Mouse (Mus musculus): ENCODE results near the gene Hhat. TPM values are rescaled to one million over a fixed set of nuclear protein-coding genes. Genes with fewer than 3 reads are reported as not detected.
A peak's percentile ranks its signal among the peaks of the same experiment; 100 is the strongest.

The Hhat gene
- polyA plus RNA-seq, 1 experiment from 2014 or later = 0.85 TPM

DNA sequence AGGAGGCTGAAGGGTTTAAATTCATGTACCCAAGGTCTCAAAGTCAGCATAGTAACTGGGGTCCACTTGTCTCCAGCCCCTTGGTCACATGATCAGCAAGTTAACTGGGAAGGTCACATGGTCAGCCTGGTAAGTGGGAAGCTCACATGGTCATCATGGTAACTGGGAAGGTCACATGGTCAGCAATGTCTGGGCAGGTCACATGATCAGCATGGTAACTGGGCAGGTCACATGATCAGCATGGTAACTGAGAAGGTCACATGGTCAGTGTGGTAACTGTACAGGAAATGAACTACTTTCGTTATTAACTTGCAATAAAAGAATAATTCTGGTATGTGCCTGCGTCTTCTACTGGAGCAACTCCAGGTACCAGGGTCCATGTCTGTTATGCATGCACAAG, 29.1 kb downstream of the Hhat start:
- Histone ChIP-seq H3K4me3 (ENCODE audit: inconsistent target) (no peak overlapping the region), H3K36me3 (ENCODE audit: inconsistent target) (no peaks in the 10 kb centered on the region), H3K27ac (peak overlapping the region; percentile 67), H3K79me2 (ENCODE audit: inconsistent target) (no peaks in the 10 kb centered on the region)
- WGBS (ENCODE audit: missing documents) = 37% methylated on average over 2 of the region's 2 CpGs

DNA sequence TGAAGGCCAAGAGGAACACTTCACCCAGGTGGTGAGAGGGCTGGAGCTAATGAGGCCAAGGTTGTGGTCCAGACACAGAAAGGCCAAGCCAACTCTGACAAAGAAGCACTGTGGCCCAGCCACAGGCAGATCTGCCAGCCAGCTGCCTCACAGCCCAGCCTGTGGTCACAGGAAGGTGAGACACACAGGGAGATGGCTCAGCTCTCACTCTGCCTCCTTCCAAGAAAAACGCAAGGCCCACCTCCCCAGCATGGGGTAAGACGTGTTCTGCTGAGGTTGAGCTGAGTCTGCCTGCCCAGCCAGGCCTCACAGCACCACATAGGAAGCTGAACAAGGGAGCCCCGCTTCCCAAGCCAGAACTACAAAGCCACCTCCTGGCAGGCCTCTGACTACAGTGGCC, 34.5 kb downstream of the Hhat start:
- H3K36me3 ChIP-seq (ENCODE audit: inconsistent target) = no peaks in the 10 kb centered on the region
- H3K79me2 ChIP-seq (ENCODE audit: inconsistent target) = no peaks in the 10 kb centered on the region
- no peak overlapping the region for H3K27ac ChIP-seq
- 71% methylated on average over 3 of the region's 3 CpGs for WGBS (ENCODE audit: missing documents)
- H3K4me3 ChIP-seq (ENCODE audit: inconsistent target) = no peak overlapping the region

GRCm38 (mm10) chr1:192736002-192736426, 35.0 kb downstream of the Hhat start:
- no peaks in the 10 kb centered on the region for H3K36me3 ChIP-seq (ENCODE audit: inconsistent target)
- WGBS (ENCODE audit: missing documents) = 15% methylated on average over 8 of the region's 9 CpGs
- H3K4me3 ChIP-seq (ENCODE audit: inconsistent target) = no peak overlapping the region
- H3K79me2 ChIP-seq (ENCODE audit: inconsistent target) = no peaks in the 10 kb centered on the region
- H3K27ac ChIP-seq = no peak overlapping the region

- 92% methylated on average over 7 of the region's 7 CpGs for WGBS (ENCODE audit: missing documents)
- no peak overlapping the region for H3K4me3 ChIP-seq (ENCODE audit: inconsistent target)
- H3K36me3 ChIP-seq (ENCODE audit: inconsistent target) = no peaks in the 10 kb centered on the region
- H3K79me2 ChIP-seq (ENCODE audit: inconsistent target) = no peaks in the 10 kb centered on the region
- H3K27ac ChIP-seq = no peak overlapping the region
These were observed 40.5 kb downstream of the Hhat start for GRCm38 (mm10) chr1:192730517-192730916.

GRCm38 (mm10) chr1:192726996-192727624, 43.9 kb downstream of the Hhat start:
- Histone ChIP-seq H3K27ac (no peak overlapping the region), H3K4me3 (ENCODE audit: inconsistent target) (no peak overlapping the region), H3K79me2 (ENCODE audit: inconsistent target) (no peaks in the 10 kb centered on the region), H3K36me3 (ENCODE audit: inconsistent target) (no peaks in the 10 kb centered on the region)
- 61% methylated on average over 11 of the region's 11 CpGs for WGBS (ENCODE audit: missing documents)

DNA sequence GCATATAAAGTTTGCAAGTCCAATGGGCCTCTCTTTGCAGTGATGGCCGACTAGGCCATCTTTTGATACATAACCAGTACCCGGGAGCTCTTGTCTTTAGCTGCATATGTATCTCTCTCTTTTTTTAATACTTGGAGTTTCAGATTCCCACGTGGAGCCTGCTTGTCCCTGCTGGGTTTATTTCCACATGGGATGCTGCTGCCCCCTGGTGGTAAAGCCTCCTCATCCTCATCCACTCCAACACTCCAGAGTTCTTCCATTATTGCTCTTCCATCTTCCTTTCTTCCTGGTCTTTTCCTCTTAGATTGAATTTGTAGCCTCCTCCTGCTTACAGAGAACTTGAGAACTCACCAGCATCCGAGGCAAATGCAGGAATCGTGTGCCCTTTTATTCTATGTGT, 48.9 kb downstream of the Hhat start:
- Histone ChIP-seq H3K79me2 (ENCODE audit: inconsistent target) (no peaks in the 10 kb centered on the region), H3K4me3 (ENCODE audit: inconsistent target) (no peak overlapping the region), H3K36me3 (ENCODE audit: inconsistent target) (no peaks in the 10 kb centered on the region), H3K27ac (no peak overlapping the region)
- 47% methylated on average over 5 of the region's 5 CpGs for WGBS (ENCODE audit: missing documents)

- Histone ChIP-seq H3K79me2 (ENCODE audit: inconsistent target) (no peaks in the 10 kb centered on the region), H3K36me3 (ENCODE audit: inconsistent target) (no peaks in the 10 kb centered on the region), H3K27ac (no peak overlapping the region), H3K4me3 (ENCODE audit: inconsistent target) (no peak overlapping the region)
- WGBS (ENCODE audit: missing documents) = 94% methylated on average over 10 of the region's 10 CpGs
These were observed 50.9 kb downstream of the Hhat start for GRCm38 (mm10) chr1:192720156-192720555.

DNA sequence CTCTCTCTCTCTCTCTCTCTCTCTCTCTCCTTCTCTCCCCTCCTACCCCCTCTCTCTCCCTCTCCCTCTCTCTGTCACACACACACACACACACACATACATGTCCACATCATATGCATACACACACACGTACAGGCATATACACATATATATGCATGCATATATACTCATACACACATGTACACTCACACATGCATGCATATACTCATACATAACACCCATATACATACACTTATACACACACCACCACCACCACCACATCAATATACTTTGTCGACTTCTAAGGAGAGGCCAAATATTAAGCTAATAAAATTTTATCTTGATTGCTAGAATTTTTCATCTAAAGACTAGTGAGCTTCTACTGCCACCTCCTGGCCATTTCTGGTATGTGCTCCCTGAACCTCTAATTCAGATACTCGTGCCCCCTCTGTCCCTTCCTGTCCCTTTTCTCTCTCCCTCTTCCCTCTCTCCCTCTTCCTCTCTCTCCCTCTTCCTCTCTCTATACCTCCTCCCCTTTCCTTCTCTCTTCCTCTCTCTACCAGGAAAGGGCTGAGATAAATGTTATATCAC, 59.2 kb downstream of the Hhat start:
- no peak overlapping the region for H3K4me3 ChIP-seq (ENCODE audit: inconsistent target)
- H3K36me3 ChIP-seq (ENCODE audit: inconsistent target) = no peaks in the 10 kb centered on the region
- no peak overlapping the region for H3K27ac ChIP-seq
- no peaks in the 10 kb centered on the region for H3K79me2 ChIP-seq (ENCODE audit: inconsistent target)
- 36% methylated on average over 3 of the region's 3 CpGs for WGBS (ENCODE audit: missing documents)

GRCm38 (mm10) chr1:192700339-192701073, 70.5 kb downstream of the Hhat start:
- no peak overlapping the region for H3K27ac ChIP-seq
- WGBS (ENCODE audit: missing documents) = 92% methylated on average over 8 of the region's 8 CpGs
- no peak overlapping the region for H3K4me3 ChIP-seq (ENCODE audit: inconsistent target)
- no peaks in the 10 kb centered on the region for H3K79me2 ChIP-seq (ENCODE audit: inconsistent target)
- H3K36me3 ChIP-seq (ENCODE audit: inconsistent target) = no peaks in the 10 kb centered on the region

DNA sequence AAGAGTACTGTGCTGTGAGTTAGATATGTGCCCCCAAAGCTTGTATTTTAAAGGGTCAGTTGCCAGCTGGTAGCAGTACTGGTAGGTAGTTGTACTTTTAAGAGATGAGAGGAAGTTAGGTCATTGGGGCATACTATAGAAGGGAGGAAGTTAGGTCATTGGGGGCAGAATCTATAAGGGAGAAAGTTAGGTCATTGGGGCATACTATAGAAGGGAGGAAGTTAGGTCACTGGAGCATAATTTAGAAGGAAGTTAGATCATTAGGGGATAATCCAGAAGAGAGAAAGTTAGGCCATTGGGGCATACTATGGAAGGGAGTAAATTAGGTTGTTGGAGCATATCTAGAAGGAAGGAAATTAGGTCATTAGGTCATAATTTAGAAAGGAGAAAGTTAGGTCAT, 71.9 kb downstream of the Hhat start:
- H3K4me3 ChIP-seq (ENCODE audit: inconsistent target) = no peak overlapping the region
- H3K36me3 ChIP-seq (ENCODE audit: inconsistent target) = no peaks in the 10 kb centered on the region
- H3K79me2 ChIP-seq (ENCODE audit: inconsistent target) = no peaks in the 10 kb centered on the region
- H3K27ac ChIP-seq = no peak overlapping the region

DNA sequence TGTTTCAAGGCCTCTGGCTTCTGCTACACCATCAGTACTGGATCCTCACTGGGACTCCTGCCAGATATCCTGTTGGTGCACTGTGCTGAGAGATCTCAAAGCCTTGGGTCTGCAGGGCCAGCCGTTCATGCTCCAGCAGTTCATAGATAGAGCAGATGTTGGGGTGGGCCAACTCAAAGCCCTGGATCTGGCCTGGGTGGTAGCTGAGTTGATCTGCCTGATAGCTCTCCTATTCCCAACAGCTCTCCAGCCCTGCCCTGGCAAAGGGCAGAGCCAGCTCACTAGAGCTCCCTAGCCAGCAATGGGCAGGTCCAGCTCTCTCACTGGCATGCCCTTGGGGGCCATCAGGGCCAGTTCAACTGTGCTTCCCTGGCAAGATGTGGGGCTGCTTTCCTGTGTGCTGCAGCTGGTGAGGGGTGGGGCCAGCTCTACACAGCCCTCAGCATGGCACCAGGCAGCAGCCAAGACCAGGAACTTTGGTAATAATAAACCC, 74.6 kb downstream of the Hhat start:
- Histone ChIP-seq H3K4me3 (ENCODE audit: inconsistent target) (no peak overlapping the region), H3K36me3 (ENCODE audit: inconsistent target) (no peaks in the 10 kb centered on the region), H3K27ac (no peak overlapping the region), H3K79me2 (ENCODE audit: inconsistent target) (no peaks in the 10 kb centered on the region)
- 91% methylated on average over 1 of the region's 1 CpGs for WGBS (ENCODE audit: missing documents)

- Histone ChIP-seq H3K36me3 (ENCODE audit: inconsistent target) (no peaks in the 10 kb centered on the region), H3K27ac (no peak overlapping the region), H3K79me2 (ENCODE audit: inconsistent target) (no peaks in the 10 kb centered on the region), H3K4me3 (ENCODE audit: inconsistent target) (no peak overlapping the region)
- WGBS (ENCODE audit: missing documents) = 92% methylated on average over 10 of the region's 10 CpGs
These were observed 77.4 kb downstream of the Hhat start for GRCm38 (mm10) chr1:192693644-192694043.

GRCm38 (mm10) chr1:192692982-192693381, 78.0 kb downstream of the Hhat start:
- Histone ChIP-seq H3K36me3 (ENCODE audit: inconsistent target) (no peaks in the 10 kb centered on the region), H3K4me3 (ENCODE audit: inconsistent target) (no peak overlapping the region), H3K27ac (no peak overlapping the region), H3K79me2 (ENCODE audit: inconsistent target) (no peaks in the 10 kb centered on the region)
- 72% methylated on average over 7 of the region's 7 CpGs for WGBS (ENCODE audit: missing documents)

DNA sequence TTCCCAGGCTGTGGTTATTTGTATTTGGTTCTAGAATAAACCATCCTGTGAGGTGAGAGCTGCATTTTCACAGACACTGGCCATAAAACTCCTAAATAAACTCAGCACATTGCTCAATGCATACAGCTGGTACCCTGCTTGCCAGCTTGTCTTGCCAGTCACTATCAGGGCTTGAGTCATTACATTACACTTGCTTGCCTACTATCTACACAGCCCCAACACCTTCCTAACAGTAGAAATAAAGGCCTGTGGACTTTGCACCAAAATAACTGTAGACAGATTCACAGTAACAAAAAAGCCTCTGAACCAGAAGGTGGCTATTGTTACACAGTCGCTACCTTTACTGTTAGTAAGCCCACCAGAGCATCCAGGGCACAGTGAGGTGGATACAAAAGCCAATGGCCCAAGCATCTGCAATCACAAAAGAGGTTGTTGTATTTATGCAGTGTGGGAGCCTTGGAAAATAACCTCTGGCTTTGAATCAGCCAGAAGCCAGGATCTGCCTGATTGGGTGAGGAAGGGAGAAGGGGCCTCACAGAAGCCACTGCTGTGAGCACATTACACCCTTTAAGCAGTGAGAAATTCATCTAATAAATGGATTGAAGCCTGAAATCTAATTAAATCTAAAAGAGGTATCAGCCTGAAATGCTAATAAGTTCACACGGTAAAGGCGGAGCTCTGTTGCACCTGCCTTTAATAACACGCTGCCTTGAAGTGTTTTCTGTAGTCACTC, 88.6 kb downstream of the Hhat start:
- Histone ChIP-seq H3K79me2 (ENCODE audit: inconsistent target) (no peaks in the 10 kb centered on the region), H3K36me3 (ENCODE audit: inconsistent target) (no peaks in the 10 kb centered on the region), H3K27ac (no peak overlapping the region), H3K4me3 (ENCODE audit: inconsistent target) (no peak overlapping the region)
- WGBS (ENCODE audit: missing documents) = 96% methylated on average over 4 of the region's 4 CpGs

DNA sequence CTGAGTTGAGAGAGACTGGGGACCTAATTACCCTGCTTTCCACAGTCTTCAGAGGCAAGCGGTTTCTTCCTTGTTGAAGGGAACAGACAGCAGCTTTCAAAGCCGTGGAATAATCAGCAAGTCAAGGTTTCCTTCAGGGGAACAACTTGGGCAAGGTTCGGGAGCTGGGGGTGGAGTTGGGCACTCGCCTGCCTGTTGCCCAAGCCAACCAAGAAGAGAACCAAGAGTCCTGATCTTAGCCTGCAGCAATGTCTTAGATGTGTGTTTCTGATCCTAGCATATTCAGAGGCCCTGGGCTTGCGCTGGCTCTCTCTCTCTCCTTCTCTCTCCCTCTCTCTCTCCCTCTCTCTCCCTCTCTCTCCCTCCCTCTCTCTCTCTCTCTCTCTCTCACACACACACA, 93.8 kb downstream of the Hhat start:
- Histone ChIP-seq H3K79me2 (ENCODE audit: inconsistent target) (no peaks in the 10 kb centered on the region), H3K36me3 (ENCODE audit: inconsistent target) (no peaks in the 10 kb centered on the region), H3K4me3 (ENCODE audit: inconsistent target) (no peak overlapping the region), H3K27ac (no peak overlapping the region)
- 94% methylated on average over 5 of the region's 5 CpGs for WGBS (ENCODE audit: missing documents)

Measured in macrophage (primary cell).